ENCODE assay signal across 11 mouse cellular contexts in the genomic region with DNA sequence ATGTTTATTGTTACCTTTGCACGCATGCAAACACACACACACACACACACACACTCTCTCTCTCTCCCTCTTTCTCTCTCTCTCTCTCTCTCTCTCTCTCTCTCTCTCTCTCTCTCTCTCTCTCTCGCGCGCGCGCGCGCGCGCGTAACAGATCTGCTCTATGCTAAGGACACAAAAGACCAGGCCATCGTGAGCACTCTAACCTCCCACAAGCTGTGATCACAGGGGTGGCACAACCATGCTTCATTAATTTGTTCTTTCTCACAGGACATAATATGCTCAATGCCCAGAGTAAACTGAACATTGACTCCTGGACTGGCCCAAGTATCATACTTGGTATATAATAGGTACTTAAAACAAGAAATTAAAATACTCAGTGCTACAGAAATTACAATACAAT. TPM values are rescaled to one million over a fixed set of nuclear protein-coding genes. Genes with fewer than 3 reads are reported as not detected.
A peak's percentile ranks its signal among the peaks of the same experiment; 100 is the strongest.
DNase-seq lines count a peak whose midpoint lies in the region; ATAC-seq and TF ChIP-seq lines count a peak whose summit lies in the region.
"Had no signal": no experiment of that assay in that cellular context is flagged by ENCODE, and none has a peak within 500 bp of the region (broad histone marks: within the 10 kb centered on the region; RNA-seq: fewer than 3 reads in every experiment).

No protein-coding gene starts in this region.

- no peak overlapping the region for H3K4me3 ChIP-seq in intestine, embryonic 15.5 days (replicated peaks)
- no peak overlapping the region for H3K4me3 ChIP-seq in intestine, embryonic 16.5 days (ENCODE audit: low read length)
- H3K4me3 ChIP-seq in MEL (ENCODE audit: control insufficient read depth in 1 of 2, insufficient read depth in 1 of 2, low read depth in 2 of 2, low read length in 2 of 2) = peak overlapping the region; percentile 1 to 56; a peak in 2 of 4 replicates
- peak overlapping the region; percentile 84; the same call in 1 of the 2 replicates for H3K4me3 ChIP-seq in embryonic facial prominence, embryonic 14.5 days (ENCODE audit: low read depth, low read length)
- H3K4me3 ChIP-seq in liver, embryonic 12.5 days = peak overlapping the region; percentile 23; the same call in 1 of the 2 replicates

- 92% methylated on average over 11 of the region's 12 CpGs for WGBS in intestine, embryonic 15.5 days
- WGBS in intestine, embryonic 16.5 days = 76% methylated on average over 11 of the region's 12 CpGs
- 78% methylated on average over 11 of the region's 12 CpGs for WGBS in embryonic facial prominence, embryonic 14.5 days
- 90% methylated on average over 11 of the region's 12 CpGs for WGBS in liver, embryonic 12.5 days (ENCODE audit: insufficient replicate concordance)

- peaks cover 15% of the 10 kb centered on the region for H3K36me3 ChIP-seq in intestine, embryonic 15.5 days
- peaks cover 6% of the 10 kb centered on the region; the same call in 1 of the 2 replicates for H3K36me3 ChIP-seq in intestine, embryonic 16.5 days (ENCODE audit: control insufficient read depth, insufficient read depth, low read length)
- H3K36me3 ChIP-seq in MEL (ENCODE audit: control insufficient read depth in 1 of 2, insufficient read depth in 2 of 2, low read length in 2 of 2) = peaks cover 30 to 32% of the 10 kb centered on the region in 2 experiments
- peaks cover 42% of the 10 kb centered on the region for H3K36me3 ChIP-seq in embryonic facial prominence, embryonic 14.5 days (ENCODE audit: control insufficient read depth, insufficient read depth, low read length)
- peaks cover 46% of the 10 kb centered on the region for H3K36me3 ChIP-seq in liver, embryonic 12.5 days

- H3K27me3 ChIP-seq in intestine, embryonic 15.5 days (replicated peaks) = no peaks in the 10 kb centered on the region
- no peaks in the 10 kb centered on the region for H3K27me3 ChIP-seq in intestine, embryonic 16.5 days (replicated peaks; ENCODE audit: control insufficient read depth, insufficient read depth, low read length)
- H3K27me3 ChIP-seq in MEL (ENCODE audit: control insufficient read depth in 1 of 2, insufficient read depth in 2 of 2, low read length in 2 of 2) = no peaks in the 10 kb centered on the region
- H3K27me3 ChIP-seq in embryonic facial prominence, embryonic 14.5 days (replicated peaks; ENCODE audit: control insufficient read depth, insufficient read depth, low read length) = no peaks in the 10 kb centered on the region
- H3K27me3 ChIP-seq in liver, embryonic 12.5 days (replicated peaks) = no peaks in the 10 kb centered on the region

- DNase-seq in MEL (ENCODE audit: low read depth, low spot score) = no peak
- no peak for DNase-seq in embryonic facial prominence, embryonic 14.5 days (ENCODE audit: low spot score)
- no peak for DNase-seq in cerebellum, adult 8-10 months
- no peak for DNase-seq in gastrocnemius, adult 8-10 months (ENCODE audit: low spot score in 2 of 2)
- no peak for DNase-seq in lung, adult 18-20 months
- DNase-seq: adrenal gland, postnatal 10 days; cerebellum, postnatal 25 days; gastrocnemius, postnatal 36 days had no signal

- TF ChIP-seq POLR2A in MEL (IDR thresholded peaks at IDR 0.05; ENCODE audit: control insufficient read depth in 1 of 2, insufficient read depth in 1 of 2, low read depth in 1 of 2, low read length in 2 of 2, poor library complexity in 1 of 2) = no peak

- no peak for TF ChIP-seq CTCF in MEL (IDR thresholded peaks at IDR 0.05 in 2 of 3, conservative IDR thresholded peaks at IDR 0.05 in 1 of 3; ENCODE audit: control insufficient read depth in 1 of 3, insufficient read depth in 1 of 3, low read depth in 2 of 3, low read length in 3 of 3, poor library complexity in 1 of 3, severe bottlenecking in 1 of 3)

- peaks cover 36% of the 10 kb centered on the region for H3K79me2 ChIP-seq in MEL (ENCODE audit: control insufficient read depth, insufficient read depth, low read length, poor library complexity)

- no peak overlapping the region for H3K27ac ChIP-seq in intestine, embryonic 15.5 days
- H3K27ac ChIP-seq in intestine, embryonic 16.5 days (ENCODE audit: low read length) = no peak overlapping the region
- H3K27ac ChIP-seq in MEL (ENCODE audit: control insufficient read depth, low read depth, low read length) = no peak overlapping the region
- H3K27ac ChIP-seq in embryonic facial prominence, embryonic 14.5 days (replicated peaks; ENCODE audit: low read depth, low read length) = no peak overlapping the region
- H3K27ac ChIP-seq in liver, embryonic 12.5 days = no peak overlapping the region

- no peak for ATAC-seq in intestine, embryonic 15.5 days
- ATAC-seq in intestine, embryonic 16.5 days = no peak
- ATAC-seq in embryonic facial prominence, embryonic 14.5 days (ENCODE audit: low read depth) = no peak
- ATAC-seq in liver, embryonic 12.5 days = no peak

- H3K4me1 ChIP-seq in intestine, embryonic 15.5 days (replicated peaks) = no peaks in the 10 kb centered on the region; the same call in 1 of the 2 replicates
- peaks cover 11% of the 10 kb centered on the region for H3K4me1 ChIP-seq in intestine, embryonic 16.5 days (ENCODE audit: control insufficient read depth, insufficient read depth, low read length)
- H3K4me1 ChIP-seq in MEL (ENCODE audit: control insufficient read depth in 1 of 2, insufficient read depth in 2 of 2, low read length in 2 of 2) = peaks cover 15 to 17% of the 10 kb centered on the region in 2 experiments
- H3K4me1 ChIP-seq in embryonic facial prominence, embryonic 14.5 days (ENCODE audit: control insufficient read depth, insufficient read depth, low read length) = peaks cover 20% of the 10 kb centered on the region
- peaks cover 37% of the 10 kb centered on the region for H3K4me1 ChIP-seq in liver, embryonic 12.5 days

- no peak for TF ChIP-seq EP300 in MEL (IDR thresholded peaks at IDR 0.05; ENCODE audit: low read depth in 1 of 2, low read length in 2 of 2)

- peak overlapping the region; percentile 37 for H3K4me2 ChIP-seq in intestine, embryonic 15.5 days (replicated peaks)
- H3K4me2 ChIP-seq in intestine, embryonic 16.5 days (ENCODE audit: low read depth, low read length) = no peak overlapping the region
- peak overlapping the region; percentile 85; the same call in 1 of the 2 replicates for H3K4me2 ChIP-seq in embryonic facial prominence, embryonic 14.5 days (ENCODE audit: low read depth, low read length)
- peak overlapping the region; percentile 92 for H3K4me2 ChIP-seq in liver, embryonic 12.5 days

- no peaks in the 10 kb centered on the region for H3K9me3 ChIP-seq in intestine, embryonic 15.5 days
- H3K9me3 ChIP-seq in intestine, embryonic 16.5 days (ENCODE audit: control insufficient read depth, low read length) = no peaks in the 10 kb centered on the region
- H3K9me3 ChIP-seq in MEL (replicated peaks; ENCODE audit: insufficient read depth, low read length) = no peaks in the 10 kb centered on the region
- no peaks in the 10 kb centered on the region for H3K9me3 ChIP-seq in embryonic facial prominence, embryonic 14.5 days (ENCODE audit: control insufficient read depth, low read length)
- no peaks in the 10 kb centered on the region for H3K9me3 ChIP-seq in liver, embryonic 12.5 days (replicated peaks)

- no peak overlapping the region for H3K9ac ChIP-seq in intestine, embryonic 15.5 days
- H3K9ac ChIP-seq in intestine, embryonic 16.5 days (ENCODE audit: low read depth, low read length) = no peak overlapping the region
- no peak overlapping the region; the same call in 1 of the 2 replicates for H3K9ac ChIP-seq in MEL (ENCODE audit: control insufficient read depth, low read depth, low read length, poor library complexity, severe bottlenecking)
- no peak overlapping the region for H3K9ac ChIP-seq in embryonic facial prominence, embryonic 14.5 days (ENCODE audit: low read depth, low read length)
- H3K9ac ChIP-seq in liver, embryonic 12.5 days = peak overlapping the region; percentile 31; the same call in 1 of the 2 replicates

- TF ChIP-seq RAD21 in MEL (IDR thresholded peaks at IDR 0.05; ENCODE audit: low read depth, low read length) = no peak

TF ChIP-seq in MEL, 35 proteins besides CTCF, POLR2A, EP300 and RAD21:
- TF ChIP-seq UBTF (IDR thresholded peaks at IDR 0.05; ENCODE audit: borderline replicate concordance, insufficient read depth, low read depth, low read length) = no peak
- no peak for TF ChIP-seq ETS1 (IDR thresholded peaks at IDR 0.05; ENCODE audit: low read depth, low read length)
- no peak for TF ChIP-seq JUND (IDR thresholded peaks at IDR 0.05; ENCODE audit: low read depth, low read length)
- TF ChIP-seq USF2 (IDR thresholded peaks at IDR 0.05; ENCODE audit: borderline replicate concordance in 1 of 2, insufficient read depth in 1 of 2, low read depth in 1 of 2, low read length in 2 of 2) = no peak
- TF ChIP-seq MAFK (IDR thresholded peaks at IDR 0.05; ENCODE audit: borderline replicate concordance, low read depth, low read length) = no peak
- TF ChIP-seq POLR2AphosphoS2 (IDR thresholded peaks at IDR 0.05; ENCODE audit: low read length) = no peak
- no peak for TF ChIP-seq MAX (IDR thresholded peaks at IDR 0.05; ENCODE audit: low read length)
- TF ChIP-seq MXI1 (IDR thresholded peaks at IDR 0.05; ENCODE audit: low read depth, low read length) = no peak
- TF ChIP-seq ELF1 (IDR thresholded peaks at IDR 0.05; ENCODE audit: low read depth, low read length) = no peak
- TF ChIP-seq USF1 (IDR thresholded peaks at IDR 0.05; ENCODE audit: low read depth, low read length) = no peak
- TF ChIP-seq GABPA (IDR thresholded peaks at IDR 0.05; ENCODE audit: low read depth, low read length) = no peak
- TF ChIP-seq CHD2 (IDR thresholded peaks at IDR 0.05; ENCODE audit: low read length) = no peak
- no peak for TF ChIP-seq ZNF384 (IDR thresholded peaks at IDR 0.05; ENCODE audit: low read depth, low read length)
- no peak for TF ChIP-seq CHD1 (IDR thresholded peaks at IDR 0.05; ENCODE audit: low read depth, low read length)
- TF ChIP-seq MEF2A (IDR thresholded peaks at IDR 0.05; ENCODE audit: extremely low read depth, insufficient replicate concordance, low read depth, low read length, poor library complexity, severe bottlenecking) = no peak
- TF ChIP-seq KAT2A (conservative IDR thresholded peaks at IDR 0.05; ENCODE audit: low read depth, low read length) = no peak
- no peak for TF ChIP-seq TAL1 (IDR thresholded peaks at IDR 0.05; ENCODE audit: low read length)

RNA-seq across cellular contexts. Expression of a gene that starts 37.0 kb away (rescaled TPM):
- 60.3 and 67.6 TPM in 2 replicates for polyA plus RNA-seq in intestine, embryonic 15.5 days (2015; fragmentation: Nextera tagmentation; extraction: Ambion mirVana)
- 49.7 and 50.7 TPM in 2 replicates for polyA plus RNA-seq in intestine, embryonic 16.5 days (2015; fragmentation: Nextera tagmentation; extraction: Ambion mirVana)
- 123 and 131 TPM in 2 replicates for total RNA-seq in MEL (2012; rRNA removed)
- 10 to 100 TPM; 48.0 to 89.6 TPM for polyA plus RNA-seq in MEL (2012; ENCODE audit: insufficient read depth in 1 of 2, insufficient read length in 2 of 2, low read depth in 1 of 2, low replicate concordance in 2 of 2, missing spikeins in 1 of 2)
- polyA plus RNA-seq in embryonic facial prominence, embryonic 14.5 days (2014; fragmentation: Nextera tagmentation; extraction: Ambion mirVana) = 40.3 and 42.3 TPM in 2 replicates
- 34.8 and 36.8 TPM in 2 replicates for polyA plus RNA-seq in liver, embryonic 12.5 days (2016; fragmentation: Nextera tagmentation; extraction: Ambion mirVana)
- 10 to 100 TPM; 30.7 to 34.4 (median 31.1) TPM for total RNA-seq in gastrocnemius, adult 8-10 months (2022)

Comparison
In these comparisons a context has a peak if more than half of its experiments do, and no peak if none do; other contexts are left out.
1. H3K4me3 ChIP-seq: peak in MEL (2 of 2), embryonic facial prominence, embryonic 14.5 days (single experiment) and liver, embryonic 12.5 days (single experiment); none in intestine, embryonic 15.5 days (single experiment) and intestine, embryonic 16.5 days (single experiment).